Mouse (Mus musculus) MEL-GATA-1-ER (cell line): ENCODE measurements around the gene Arhgef26.

Source experiments
- DNase-seq: peaks from one replicate; pipeline ENCODE4 v3.0.0-alpha.2; 2012; ENCODE audit warnings: low read depth; ENCODE audit errors: extremely low read depth

Arhgef26 gene

GRCm38 (mm10) chr3:62380420-62380819 is 42.3 kb downstream of the Arhgef26 start:
- no peak for DNase-seq

- DNase-seq = no peak
Observed at GRCm38 (mm10) chr3:62382853-62383252, 44.7 kb downstream of the Arhgef26 start.

- DNase-seq = no peak
Observed at GRCm38 (mm10) chr3:62392636-62393035, 54.5 kb downstream of the Arhgef26 start.

- DNase-seq = no peak
Observed at GRCm38 (mm10) chr3:62394284-62394683, 56.1 kb downstream of the Arhgef26 start.

- DNase-seq = no peak
Observed at GRCm38 (mm10) chr3:62395368-62395767, 57.2 kb downstream of the Arhgef26 start.

GRCm38 (mm10) chr3:62396109-62396508 is 58.0 kb downstream of the Arhgef26 start:
- no peak for DNase-seq

GRCm38 (mm10) chr3:62398094-62398493 is 60.0 kb downstream of the Arhgef26 start:
- DNase-seq = no peak

- no peak for DNase-seq
Observed at GRCm38 (mm10) chr3:62399826-62400746, 61.9 kb downstream of the Arhgef26 start.

- no peak for DNase-seq
Observed at GRCm38 (mm10) chr3:62402466-62402865, 64.3 kb downstream of the Arhgef26 start.

GRCm38 (mm10) chr3:62404477-62405246 is 66.5 kb downstream of the Arhgef26 start:
- no peak for DNase-seq

- DNase-seq = no peak
Observed at GRCm38 (mm10) chr3:62409555-62410182, 71.5 kb downstream of the Arhgef26 start.

GRCm38 (mm10) chr3:62410491-62410890 is 72.3 kb downstream of the Arhgef26 start:
- no peak for DNase-seq

- DNase-seq = no peak
Observed at GRCm38 (mm10) chr3:62412704-62413103, 74.6 kb downstream of the Arhgef26 start.

GRCm38 (mm10) chr3:62414926-62415325 is 76.8 kb downstream of the Arhgef26 start:
- no peak for DNase-seq

GRCm38 (mm10) chr3:62417458-62417857 is 79.3 kb downstream of the Arhgef26 start:
- DNase-seq = no peak

- no peak for DNase-seq
Observed at GRCm38 (mm10) chr3:62418387-62419138, 80.4 kb downstream of the Arhgef26 start.

- DNase-seq = no peak
Observed at GRCm38 (mm10) chr3:62433675-62434074, 95.5 kb downstream of the Arhgef26 start.

- no peak for DNase-seq
Observed at GRCm38 (mm10) chr3:62435923-62436322, 97.8 kb downstream of the Arhgef26 start.

- no peak for DNase-seq
Observed at GRCm38 (mm10) chr3:62440431-62440969, 102.4 kb downstream of the Arhgef26 start.

GRCm38 (mm10) chr3:62443582-62444194 is 105.5 kb downstream of the Arhgef26 start:
- DNase-seq = no peak
